Mouse (Mus musculus) megakaryocyte, embryonic 14.5 days (primary cell): ENCODE measurements at regions not wholly inside any gene's neighbourhood (a gene's known extent, or its start where the extent isn't known, plus 50 kb on each side); places are given as distances from the start of the nearest gene placed in this dataset.

Experiments
- H3K27me3 ChIP-seq: replicated peaks from 2 replicates; pipeline ENCODE3; 2012; ENCODE audit warnings: inconsistent platforms
- H3K36me3 ChIP-seq: replicated peaks from 2 replicates; pipeline ENCODE3; 2012; ENCODE audit warnings: low read length, inconsistent platforms, mixed read lengths
- H3K4me1 ChIP-seq: 2 replicates; pipeline ENCODE4 v1.6.1; 2012; ENCODE audit warnings: inconsistent platforms
- H3K4me3 ChIP-seq: replicated peaks from 2 replicates; pipeline ENCODE3; 2012; ENCODE audit warnings: moderate library complexity, mild to moderate bottlenecking, inconsistent platforms
- H3K9me3 ChIP-seq: 2 replicates; pipeline ENCODE4 v1.6.1; 2012; ENCODE audit warnings: inconsistent platforms
- FLI1 ChIP-seq: IDR thresholded peaks from 2 replicates; pipeline ENCODE4 v1.6.1; 2012; ENCODE audit warnings: low read length, inconsistent platforms, mixed read lengths
- GATA1 ChIP-seq: IDR thresholded peaks from 3 replicates; pipeline ENCODE4 v1.6.1; 2012; ENCODE audit warnings: mixed read lengths, low read length, inconsistent platforms, borderline replicate concordance

DNA sequence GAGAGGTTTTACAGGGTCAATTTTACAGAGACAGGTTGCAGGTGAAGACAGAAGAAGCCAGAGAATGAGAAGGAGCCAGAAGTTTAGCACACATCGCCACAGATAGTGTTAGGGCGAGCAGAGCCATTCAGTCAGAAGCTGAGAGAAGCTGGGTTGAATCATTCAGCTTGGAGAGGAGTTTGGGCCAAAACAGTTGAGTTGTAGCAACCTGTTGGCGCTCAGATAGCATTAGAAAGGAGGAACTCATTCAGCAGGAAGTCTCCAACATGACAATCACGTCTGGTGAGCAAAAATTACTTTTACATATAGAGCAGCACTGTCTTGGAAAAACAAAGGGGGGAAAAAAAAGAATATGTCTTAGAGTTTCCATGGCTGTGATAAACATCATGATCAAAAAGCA lies 53.2 kb downstream of the Fam43a start:
- Histone ChIP-seq H3K27me3 (peaks cover 12% of the 10 kb centered on the region), H3K4me1 (peaks cover 14% of the 10 kb centered on the region), H3K4me3 (no peak overlapping the region), H3K36me3 (no peaks in the 10 kb centered on the region), H3K9me3 (peaks cover 27% of the 10 kb centered on the region)
- TF ChIP-seq GATA1 (no peak), FLI1 (no peak)

DNA sequence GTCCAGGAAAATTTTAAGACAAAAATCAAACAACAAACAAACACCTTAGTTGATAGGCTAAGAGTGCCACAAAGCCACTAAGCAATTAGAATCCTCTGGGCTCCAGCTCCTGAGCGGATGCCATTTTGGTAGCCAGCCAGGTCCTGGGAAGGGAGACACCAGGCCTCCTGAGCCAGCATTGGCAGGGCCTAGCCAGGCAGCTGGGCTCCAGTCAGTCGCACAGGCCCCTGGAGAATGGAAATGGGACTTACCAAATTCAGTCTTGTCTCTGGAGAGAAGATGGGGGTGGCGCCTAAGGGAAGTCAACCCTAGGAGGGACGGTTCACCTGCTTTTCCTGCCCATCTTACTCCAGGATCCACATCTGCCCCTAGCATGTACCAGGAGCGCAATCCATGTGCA lies 54.3 kb downstream of the Fam43a start:
- Histone ChIP-seq H3K4me3 (no peak overlapping the region), H3K36me3 (no peaks in the 10 kb centered on the region), H3K4me1 (peaks cover 14% of the 10 kb centered on the region), H3K9me3 (peaks cover 18% of the 10 kb centered on the region; the same call in 1 of the 2 replicates), H3K27me3 (peaks cover 20% of the 10 kb centered on the region)
- TF ChIP-seq GATA1 (no peak), FLI1 (no peak)

DNA sequence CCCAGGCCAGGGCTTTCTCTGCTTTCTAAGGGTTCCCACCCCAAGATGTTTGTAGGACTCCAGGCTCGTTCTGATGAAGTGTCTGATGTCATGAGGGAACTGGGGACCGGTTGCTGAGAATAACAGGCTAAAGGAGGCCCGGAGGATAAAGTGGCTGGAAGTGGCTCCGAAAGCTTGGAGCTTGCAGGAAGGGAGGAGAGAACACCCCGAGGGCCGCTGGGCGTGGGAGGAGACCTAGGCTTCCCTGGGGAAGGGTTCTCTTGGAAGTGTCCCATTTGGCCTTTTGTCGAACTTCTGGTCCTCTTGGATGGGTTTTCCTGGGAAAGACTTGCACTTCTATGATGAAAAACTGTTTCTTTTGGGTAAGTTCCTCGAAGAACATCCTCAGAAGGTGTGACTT lies 54.7 kb downstream of the Fam43a start:
- H3K4me3 ChIP-seq: no peak overlapping the region
- peaks cover 14% of the 10 kb centered on the region; the same call in 1 of the 2 replicates for H3K9me3 ChIP-seq
- TF ChIP-seq FLI1 (no peak), GATA1 (no peak)
- peaks cover 20% of the 10 kb centered on the region for H3K27me3 ChIP-seq
- no peaks in the 10 kb centered on the region for H3K36me3 ChIP-seq
- H3K4me1 ChIP-seq: peaks cover 14% of the 10 kb centered on the region

DNA sequence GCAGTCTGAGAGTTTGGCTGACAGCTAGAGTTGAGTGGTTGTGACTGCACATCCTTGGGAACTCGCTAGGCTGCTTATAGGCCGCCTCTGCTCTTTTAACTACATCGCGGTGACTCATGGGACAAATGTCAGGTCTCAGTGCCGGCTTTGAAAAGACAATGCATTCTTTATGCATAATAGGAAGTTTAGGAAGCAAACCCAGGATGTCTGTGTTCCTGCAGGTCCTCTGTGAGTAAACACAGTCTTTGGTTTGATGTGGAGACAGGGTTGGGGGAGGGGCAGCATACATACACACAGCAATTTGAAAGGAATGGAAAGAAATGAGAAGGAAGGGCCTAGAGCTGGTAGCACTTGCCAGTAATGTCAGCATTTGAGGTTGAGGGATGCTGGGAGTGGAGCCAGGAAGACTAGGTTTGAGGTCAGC lies 56.3 kb downstream of the Fam43a start:
- Histone ChIP-seq H3K27me3 (peaks cover 29% of the 10 kb centered on the region), H3K4me1 (peaks cover 14% of the 10 kb centered on the region), H3K9me3 (0 out of 2 replicates have a peak, but pooled peaks cover 4% of the 10 kb centered on the region), H3K4me3 (no peak overlapping the region), H3K36me3 (no peaks in the 10 kb centered on the region)
- TF ChIP-seq FLI1 (no peak), GATA1 (no peak)

DNA sequence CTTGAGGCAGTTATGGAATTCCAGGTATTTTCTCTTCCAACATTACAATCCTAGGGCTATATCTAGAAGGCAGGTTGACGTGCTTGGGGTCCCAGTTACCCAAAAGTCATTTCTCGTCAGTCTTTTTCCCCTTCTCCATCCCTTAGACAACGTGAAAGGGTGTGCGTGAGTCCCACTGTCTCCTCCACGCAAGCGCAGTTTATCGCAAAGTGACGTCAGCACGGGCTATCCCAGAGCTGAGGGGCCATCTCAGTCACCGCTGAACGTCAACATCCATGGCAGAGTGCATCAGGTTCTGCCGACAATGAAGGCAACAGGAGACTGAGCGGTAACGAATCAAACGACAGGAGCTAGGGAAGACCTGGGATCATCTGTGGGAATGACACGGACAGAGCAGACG lies 57.4 kb downstream of the Fam43a start:
- no peaks in the 10 kb centered on the region for H3K9me3 ChIP-seq
- TF ChIP-seq FLI1 (no peak), GATA1 (no peak)
- H3K27me3 ChIP-seq: peaks cover 36% of the 10 kb centered on the region
- H3K4me1 ChIP-seq: peaks cover 14% of the 10 kb centered on the region
- H3K4me3 ChIP-seq: no peak overlapping the region
- H3K36me3 ChIP-seq: no peaks in the 10 kb centered on the region

DNA sequence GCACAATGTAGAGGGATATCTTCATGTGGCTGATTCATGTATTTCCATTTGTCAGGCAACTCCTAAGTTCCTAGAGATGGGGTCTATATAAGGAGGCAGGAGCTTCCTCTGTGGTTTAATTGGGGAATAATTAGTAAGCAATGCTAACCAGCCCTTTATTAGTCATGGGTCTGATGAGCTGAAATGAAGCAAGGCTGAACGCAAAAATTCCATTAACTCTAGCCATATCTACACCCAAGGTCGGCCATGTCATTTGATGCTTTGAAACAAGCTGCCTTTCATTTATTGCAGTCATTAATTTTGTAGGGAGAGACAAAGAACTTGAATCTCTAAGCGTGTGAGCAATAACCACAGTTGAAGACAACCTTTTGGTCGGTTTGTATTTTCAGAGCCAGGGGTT lies 59.4 kb downstream of the Fam43a start:
- Histone ChIP-seq H3K4me1 (peaks cover 7% of the 10 kb centered on the region), H3K9me3 (no peaks in the 10 kb centered on the region), H3K4me3 (no peak overlapping the region), H3K36me3 (no peaks in the 10 kb centered on the region), H3K27me3 (peaks cover 50% of the 10 kb centered on the region)
- TF ChIP-seq GATA1 (no peak), FLI1 (no peak)

DNA sequence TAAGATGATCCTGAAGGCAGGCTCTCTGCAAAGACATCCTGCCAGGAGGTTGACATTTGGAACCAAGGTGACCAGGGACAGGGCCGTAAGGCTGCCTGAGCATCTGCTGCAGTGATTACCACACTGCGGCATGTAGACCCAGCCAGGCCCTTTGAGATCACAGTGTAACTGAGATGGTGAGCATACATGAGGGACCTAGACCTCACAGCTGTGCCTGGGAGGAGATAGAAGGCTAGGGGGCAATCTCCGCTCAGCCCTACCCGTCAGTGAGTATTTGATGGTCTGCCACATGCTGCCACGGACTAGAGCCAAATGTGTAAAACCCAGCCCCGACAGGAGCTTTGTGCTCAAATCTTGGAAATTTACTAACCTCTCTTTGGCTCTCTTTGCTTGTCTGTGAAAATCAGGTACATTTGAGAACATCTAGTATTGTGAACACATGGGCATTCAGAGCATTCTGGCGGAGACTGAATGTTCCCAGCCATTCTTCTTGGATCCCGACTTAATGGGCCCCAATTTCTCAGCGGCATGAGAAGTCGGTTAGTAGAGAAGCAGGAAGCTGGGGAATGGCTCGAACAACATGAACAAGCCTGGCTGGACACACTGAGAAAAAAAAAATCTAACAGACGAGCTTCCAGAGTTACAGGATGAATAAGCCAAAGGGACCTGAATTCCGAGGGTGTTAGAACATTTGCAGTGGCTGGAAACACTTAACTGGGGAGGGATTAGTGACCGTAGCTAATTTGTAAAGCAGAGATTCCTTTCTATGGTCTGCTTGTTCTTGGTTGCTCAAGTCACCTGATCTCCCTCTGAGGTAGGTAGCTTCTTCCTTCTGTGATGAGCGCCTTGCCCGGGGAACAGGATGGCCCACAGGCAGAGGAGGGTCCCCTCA lies 61.8 kb downstream of the Fam43a start:
- Histone ChIP-seq H3K9me3 (no peaks in the 10 kb centered on the region), H3K4me1 (peaks cover 11% of the 10 kb centered on the region), H3K27me3 (peaks cover 63% of the 10 kb centered on the region), H3K36me3 (no peaks in the 10 kb centered on the region), H3K4me3 (no peak overlapping the region)
- no peak for TF ChIP-seq FLI1
- TF ChIP-seq GATA1: no peak

DNA sequence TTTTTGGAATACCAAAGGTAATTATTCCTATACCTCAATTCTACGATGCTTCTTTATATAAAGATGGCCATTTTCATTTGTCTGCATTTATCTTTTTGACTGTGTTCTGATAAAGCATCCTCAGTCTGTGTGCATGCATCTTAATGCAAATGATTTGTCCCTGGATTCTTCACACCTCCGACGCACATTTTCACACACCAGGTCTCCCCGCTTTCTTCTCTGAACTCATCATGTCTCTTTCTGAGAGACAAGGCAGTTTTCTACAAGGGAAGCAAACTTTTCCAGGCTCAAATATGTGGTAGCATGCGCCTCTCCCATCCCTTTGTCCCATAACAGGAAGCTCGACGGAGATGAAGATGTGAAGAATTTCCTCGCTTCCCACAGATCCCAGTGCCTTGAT lies 63.5 kb downstream of the Fam43a start:
- H3K36me3 ChIP-seq: no peaks in the 10 kb centered on the region
- TF ChIP-seq GATA1: no peak
- TF ChIP-seq FLI1: no peak
- H3K9me3 ChIP-seq: no peaks in the 10 kb centered on the region
- H3K4me1 ChIP-seq: peaks cover 27% of the 10 kb centered on the region
- peaks cover 65% of the 10 kb centered on the region for H3K27me3 ChIP-seq
- no peak overlapping the region for H3K4me3 ChIP-seq

DNA sequence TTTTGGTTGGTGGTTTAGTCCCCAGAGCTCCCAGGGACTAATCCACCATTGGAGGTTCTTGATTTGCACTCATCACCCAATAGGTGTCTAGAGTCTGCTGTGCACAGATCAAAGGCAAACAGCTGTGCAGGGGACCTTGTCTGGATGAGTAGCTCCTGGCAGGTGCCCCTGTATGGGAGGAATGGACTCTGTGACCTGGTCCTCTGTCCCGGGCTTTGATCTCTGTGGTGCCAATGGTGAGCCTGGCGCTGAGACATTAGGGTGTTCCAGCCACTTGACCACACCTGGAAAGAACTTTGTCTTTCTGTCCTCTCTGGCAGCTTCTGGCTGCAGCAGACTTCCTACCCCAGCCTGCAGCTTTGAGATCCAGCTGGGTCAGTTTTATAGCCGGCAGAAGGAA lies 64.4 kb downstream of the Fam43a start:
- Histone ChIP-seq H3K4me1 (peaks cover 36% of the 10 kb centered on the region), H3K36me3 (no peaks in the 10 kb centered on the region), H3K9me3 (no peaks in the 10 kb centered on the region), H3K27me3 (peaks cover 59% of the 10 kb centered on the region), H3K4me3 (no peak overlapping the region)
- TF ChIP-seq FLI1 (no peak), GATA1 (no peak)

DNA sequence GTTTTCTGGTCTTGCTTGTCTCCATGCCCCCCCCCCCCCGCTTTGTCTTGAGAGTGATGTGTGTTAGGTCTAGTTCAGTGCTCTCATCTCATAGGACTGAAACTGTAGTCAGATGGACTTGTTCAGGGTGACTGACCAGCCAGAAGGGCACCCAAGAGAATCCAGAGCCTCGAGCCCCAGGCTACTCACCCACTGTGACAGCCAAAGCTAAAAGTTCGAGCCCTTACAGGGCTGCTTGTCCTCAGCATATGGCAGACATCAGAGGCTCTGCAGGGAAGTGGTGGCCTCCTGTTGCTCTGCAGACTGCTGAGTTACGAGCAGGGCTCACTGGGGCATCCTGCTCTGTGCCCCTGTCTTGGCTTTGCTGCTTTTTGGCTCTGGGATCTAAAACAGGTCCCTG lies 64.9 kb downstream of the Fam43a start:
- TF ChIP-seq GATA1 (no peak), FLI1 (no peak)
- no peaks in the 10 kb centered on the region for H3K9me3 ChIP-seq
- peaks cover 61% of the 10 kb centered on the region for H3K27me3 ChIP-seq
- H3K4me1 ChIP-seq: peaks cover 38% of the 10 kb centered on the region
- H3K36me3 ChIP-seq: no peaks in the 10 kb centered on the region
- no peak overlapping the region for H3K4me3 ChIP-seq

DNA sequence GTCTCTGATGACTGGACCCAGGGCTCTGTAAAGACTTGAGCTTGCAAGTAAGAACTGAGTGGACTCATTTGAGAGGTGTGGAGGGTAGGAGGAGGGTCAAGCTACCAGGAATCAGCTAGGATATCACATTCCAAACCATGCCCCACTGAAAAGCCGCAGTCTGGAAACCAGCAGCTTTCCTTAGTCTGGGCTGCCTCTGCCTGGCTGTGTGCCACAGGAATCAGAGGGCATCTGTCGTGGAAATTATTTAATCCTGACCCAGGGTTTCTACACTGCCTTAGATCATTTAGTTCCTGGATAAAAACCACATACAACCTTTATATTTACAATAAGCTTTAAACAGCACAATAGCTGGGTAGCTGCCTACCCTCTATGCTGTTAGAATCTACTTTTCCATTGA lies 66.4 kb downstream of the Fam43a start:
- Histone ChIP-seq H3K4me3 (no peak overlapping the region), H3K27me3 (peaks cover 58% of the 10 kb centered on the region)
- TF ChIP-seq GATA1 (no peak), FLI1 (no peak)

More for the DNA sequence above, 66.4 kb downstream of the Fam43a start:
- Histone ChIP-seq H3K4me1 (peaks cover 41% of the 10 kb centered on the region), H3K9me3 (no peaks in the 10 kb centered on the region), H3K36me3 (no peaks in the 10 kb centered on the region)
